Mouse (Mus musculus) liver, adult 2 months (tissue): ENCODE data around the gene Mark3.

Experiments
- CTCF ChIP-seq: fragments of 200-500 bp; IDR thresholded peaks from 2 replicates; pipeline ENCODE4 v1.5.1; 2011; ENCODE audit warnings: low read depth, low read length, control low read depth
- POLR2A ChIP-seq: fragments of 200-500 bp; IDR thresholded peaks from 2 replicates; pipeline ENCODE4 v1.6.1; 2011; ENCODE audit warnings: low read length, control low read depth; ENCODE audit not compliant: insufficient read depth; ENCODE audit errors: extremely low read depth

GRCm38 (mm10) chr12:111587252-111587651 is 12.9 kb downstream of the Mark3 start:
- TF ChIP-seq CTCF (no peak), POLR2A (no peak)
